Mouse (Mus musculus): ENCODE measurements at regions not wholly inside any gene's neighbourhood (a gene's known extent, or its start where the extent isn't known, plus 50 kb on each side); places are given as distances from the start of the nearest gene placed in this dataset.

DNA sequence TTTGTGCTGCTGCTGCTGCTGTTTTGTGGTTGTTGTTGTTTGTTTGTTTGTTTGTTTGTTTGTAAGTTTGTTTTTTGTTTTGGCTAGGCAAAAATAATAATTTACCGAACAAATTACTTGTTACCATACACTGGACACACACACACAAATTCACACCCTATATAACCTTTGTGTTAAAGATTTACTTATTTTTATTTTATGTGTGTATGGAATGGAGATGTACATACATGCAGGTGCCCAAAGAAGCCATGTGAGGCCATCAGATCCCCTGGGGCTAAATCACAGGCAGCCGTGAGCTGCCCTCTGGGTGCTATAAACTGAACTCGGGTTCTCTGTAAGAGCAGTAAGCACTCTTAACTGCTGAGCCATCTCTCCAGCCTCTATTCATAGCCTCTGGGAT lies 56.0 kb downstream of the Pttg1 start:
- TF ChIP-seq POLR2A (IDR thresholded peaks at IDR 0.05; ENCODE audit: insufficient read depth, low read depth, low read length), result no peak
- no peak for TF ChIP-seq CTCF (IDR thresholded peaks at IDR 0.05; ENCODE audit: insufficient read depth, low read depth, low read length)
